Mouse (Mus musculus) lung, postnatal 0 days (tissue): Measurements from ENCODE around the gene Hamp2.

Experiments used
- CTCF ChIP-seq: IDR thresholded peaks from 2 replicates; pipeline ENCODE4 v1.5.1; 2016; ENCODE audit warnings: antibody characterized with exemption, mild to moderate bottlenecking
- EP300 ChIP-seq: IDR thresholded peaks from 2 replicates; pipeline ENCODE4 v1.6.1; 2016; ENCODE audit warnings: antibody characterized with exemption, mild to moderate bottlenecking, control low read depth

DNA sequence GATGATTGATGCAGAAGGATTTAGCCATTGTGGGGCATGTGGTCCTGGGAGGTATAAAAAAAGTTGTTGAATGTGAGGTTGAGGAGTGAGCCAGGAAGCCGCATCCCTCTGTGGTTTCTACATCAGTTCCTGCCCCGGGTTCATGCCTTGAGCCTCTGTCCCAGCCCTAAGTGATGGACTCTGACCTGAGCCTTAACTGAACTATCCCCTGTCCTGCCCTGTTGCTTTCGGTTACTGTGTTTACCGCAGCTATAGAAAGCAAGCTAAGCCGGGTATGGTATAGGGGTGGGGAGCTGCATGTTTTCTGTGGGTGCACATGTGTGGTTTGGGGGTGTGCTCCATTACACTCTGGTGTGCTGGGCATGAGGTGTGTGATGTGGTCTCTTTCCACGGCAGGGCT, 14.7 kb downstream of the Hamp2 start:
- no peak for TF ChIP-seq EP300
- no peak for TF ChIP-seq CTCF
